Comparison of ENCODE assay signal across 8 mouse cellular contexts in the genomic region with DNA sequence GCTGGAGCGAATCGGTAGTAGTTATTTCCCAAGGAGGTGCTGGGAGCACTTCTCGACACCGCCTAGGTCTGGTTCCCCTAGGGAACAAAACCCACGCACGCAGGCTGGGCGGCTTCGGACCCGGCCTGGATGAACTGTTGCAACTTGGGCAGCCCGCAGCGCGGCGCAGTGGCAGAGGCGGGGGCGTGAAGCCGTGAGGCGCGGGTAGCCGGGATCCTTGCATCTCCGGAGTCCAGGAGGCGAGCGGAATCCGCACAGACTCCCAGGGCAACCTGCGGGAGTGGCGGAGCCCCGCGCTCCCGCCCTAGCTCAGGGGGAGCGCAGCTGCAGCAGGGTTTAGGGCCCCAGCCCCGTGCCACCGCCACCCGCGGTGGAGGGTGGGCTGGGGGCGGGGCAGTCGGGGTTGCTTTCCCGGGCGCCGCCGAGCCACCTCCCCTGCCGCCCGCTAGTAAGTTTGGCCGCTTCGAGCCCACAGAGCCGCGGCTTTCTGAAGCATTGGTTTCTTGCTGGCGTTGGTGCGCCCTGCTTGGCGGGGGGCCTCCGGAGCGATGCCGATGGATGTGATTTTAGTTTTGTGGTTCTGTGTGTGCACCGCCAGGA. TPM values are rescaled to one million over a fixed set of nuclear protein-coding genes. Genes with fewer than 3 reads are reported as not detected.
DNase-seq lines count a peak whose midpoint lies in the region; ATAC-seq and TF ChIP-seq lines count a peak whose summit lies in the region.

A gene (plus strand): TSS at position 24 of the 600 bp plus-strand sequence.

- H3K9me3 ChIP-seq in midbrain, postnatal 0 days (ENCODE audit: low read length) = no peaks in the 10 kb centered on the region

- no peaks in the 10 kb centered on the region for H3K36me3 ChIP-seq in midbrain, postnatal 0 days (ENCODE audit: insufficient read depth, low read length)

- H3K27me3 ChIP-seq in midbrain, postnatal 0 days (ENCODE audit: insufficient read depth, low read length) = peaks cover 12% of the 10 kb centered on the region

- peak within 1 kb of the TSS; percentile 84 for H3K4me2 ChIP-seq in midbrain, postnatal 0 days (ENCODE audit: low read depth, low read length, poor library complexity, severe bottlenecking)

- no peak for TF ChIP-seq CTCF in gastrocnemius, adult 2 months (IDR thresholded peaks at IDR 0.05)
- no peak for TF ChIP-seq CTCF in midbrain, postnatal 0 days (IDR thresholded peaks at IDR 0.05)

- WGBS in midbrain, postnatal 0 days = 1% methylated on average over 51 of the region's 52 CpGs

- peak within 1 kb of the TSS; percentile 65 for H3K9ac ChIP-seq in midbrain, postnatal 0 days (replicated peaks; ENCODE audit: low read length, poor library complexity, severe bottlenecking)

- peak; percentile 53; the same call in 1 of the 2 replicates for ATAC-seq in midbrain, postnatal 0 days (ENCODE audit: low FRiP score)

- peaks cover 3% of the 10 kb centered on the region; the same call in 1 of the 2 replicates for H3K4me1 ChIP-seq in midbrain, postnatal 0 days (ENCODE audit: insufficient read depth, low read length)

- peak within 1 kb of the TSS; percentile 49 for H3K4me3 ChIP-seq in gastrocnemius, adult 2 months
- peak within 1 kb of the TSS; percentile 63 for H3K4me3 ChIP-seq in midbrain, postnatal 0 days (ENCODE audit: low read depth, low read length)

- DNase-seq in gastrocnemius, adult 2 months = no peak
- no peak for DNase-seq in gastrocnemius, adult 18-20 months (ENCODE audit: low spot score)
- DNase-seq in thymus, postnatal 4 days = peak; percentile 10
- no peak for DNase-seq in thymus, postnatal 10 days (ENCODE audit: low spot score in 2 of 2)
- peak; percentile 14 to 26 for DNase-seq in layer of hippocampus, postnatal 36 days
- peak; percentile 22 for DNase-seq in midbrain, postnatal 0 days (ENCODE audit: low spot score)
- DNase-seq in urinary bladder, postnatal 36 days (ENCODE audit: low spot score in 2 of 2) = no peak
- no peak for DNase-seq in adipocyte (ENCODE audit: low spot score)

- intact Hi-C loops in gastrocnemius, adult 2 months (cut with DNase I) = no loop called here

- no peak within 1 kb of the TSS for H3K27ac ChIP-seq in gastrocnemius, adult 2 months
- H3K27ac ChIP-seq in midbrain, postnatal 0 days (ENCODE audit: low read depth, low read length) = peak within 1 kb of the TSS; percentile 59

RNA-seq across cellular contexts. Expression of the gene that starts here (rescaled TPM):
- under 1 TPM in 1 of 2 experiments, not detected in 1; 0.33 TPM for total RNA-seq in gastrocnemius, adult 2 months (2021)
- total RNA-seq in gastrocnemius, adult 18-20 months (2021) = under 1 TPM in 1 of 2 experiments, not detected in 1; 0.17 TPM
- total RNA-seq in layer of hippocampus, postnatal 36 days (2021) = 10 to 100 TPM; 47.2 to 54.5 TPM
- total RNA-seq in midbrain, postnatal 0 days (2014; rRNA removed) = 68.7 and 100 TPM in 2 replicates
- 55.3 and 56.9 TPM in 2 replicates for polyA plus RNA-seq in midbrain, postnatal 0 days (2015; fragmentation: Nextera tagmentation; extraction: Ambion mirVana)

Comparison
In these comparisons a context has a peak if more than half of its experiments do, and no peak if none do; other contexts are left out.
1. RNA of the gene that starts here (total RNA-seq): 68.7 to 100 TPM in midbrain, postnatal 0 days and 47.2 to 54.5 TPM in layer of hippocampus, postnatal 36 days; 0.33 TPM in gastrocnemius, adult 2 months and 0.17 TPM in gastrocnemius, adult 18-20 months; every median in the first group is over 10 times any median in the second.
2. DNase-seq: peak in thymus, postnatal 4 days (single experiment), layer of hippocampus, postnatal 36 days (2 of 2) and midbrain, postnatal 0 days (single experiment); none in gastrocnemius, adult 2 months (single experiment), gastrocnemius, adult 18-20 months (single experiment), thymus, postnatal 10 days (0 of 2), urinary bladder, postnatal 36 days (0 of 2) and adipocyte (single experiment).